Mouse (Mus musculus): ENCODE data around the gene Lmo2.

- TF ChIP-seq CTCF (IDR thresholded peaks at IDR 0.05; ENCODE audit: low read depth, low read length) (no peak), POLR2A (IDR thresholded peaks at IDR 0.05; ENCODE audit: borderline replicate concordance, low read depth, low read length) (no peak)
These were observed 848 bp downstream of the Lmo2 start for GRCm38 (mm10) chr2:103958634-103959033.

All from bone marrow macrophage, adult 2 months (primary cell).